Mouse (Mus musculus): ENCODE results near the gene Pdzd2.

- TF ChIP-seq POLR2A (IDR thresholded peaks at IDR 0.05; ENCODE audit: control insufficient read depth, low read depth, low read length) (no peak), CTCF (IDR thresholded peaks at IDR 0.05; ENCODE audit: control insufficient read depth, insufficient read depth, insufficient replicate concordance, low read depth, low read length) (no peak)
These were observed 398.3 kb downstream of the Pdzd2 start for GRCm38 (mm10) chr15:12341401-12341758.

All from testis, adult 2 months (tissue).